Mouse (Mus musculus) brain, adult 2 months (tissue): ENCODE data around the gene Tuba3a.

Source experiments
- DNase-seq: peaks from one replicate; pipeline ENCODE4 v3.0.0; 2011; ENCODE audit warnings: low read depth, low spot score

Tuba3a gene

DNA sequence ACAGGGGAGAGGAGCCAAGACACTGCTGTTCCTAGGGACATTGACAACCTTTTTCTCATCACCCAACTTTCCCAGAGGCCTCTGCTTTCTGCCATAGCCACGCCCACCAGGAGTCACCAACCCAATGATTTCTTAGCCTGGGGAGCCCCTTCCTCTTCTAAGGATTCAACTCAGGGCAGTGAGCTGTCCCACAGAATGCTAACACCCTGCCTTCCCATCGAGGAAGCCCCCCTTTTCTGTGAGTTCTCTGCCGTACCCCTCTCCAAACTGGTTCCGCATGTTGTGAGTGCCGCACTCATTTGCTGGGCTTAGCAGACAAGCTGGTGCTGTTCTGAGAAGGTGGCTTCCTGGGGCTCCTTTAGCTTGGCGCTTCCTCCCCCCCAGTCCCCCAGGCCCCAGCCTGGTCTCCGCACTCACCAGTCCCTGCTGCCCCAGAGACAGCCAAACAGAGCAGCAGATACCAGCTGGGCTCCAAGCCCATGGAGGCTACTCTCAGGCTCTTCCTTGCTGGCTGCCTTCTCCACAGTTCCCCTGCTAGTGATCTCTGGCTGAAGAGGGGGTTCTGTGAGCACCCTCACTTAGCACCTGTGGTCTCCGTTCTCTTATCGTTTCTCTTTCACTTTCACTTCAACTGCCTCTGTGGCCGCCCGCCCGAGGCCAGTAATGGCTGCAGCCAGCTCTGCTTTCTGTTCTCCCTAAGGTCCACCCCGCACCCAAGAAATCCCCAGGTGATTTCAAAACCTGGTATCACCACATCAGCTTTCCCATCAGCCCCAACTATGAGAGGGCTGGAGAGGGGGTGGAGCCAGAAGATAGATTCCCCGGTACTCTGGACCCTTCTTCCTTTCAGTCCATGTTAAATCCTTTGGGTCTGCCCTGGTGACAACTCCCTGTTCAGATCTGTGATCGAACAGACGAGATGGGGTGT, 54.5 kb downstream of the Tuba3a start, which contains the start of gene Tapbpl:
Tapbpl (minus strand) TSS at position 744 of the 928 bp plus-strand sequence.
- DNase-seq: peak; percentile 90

DNA sequence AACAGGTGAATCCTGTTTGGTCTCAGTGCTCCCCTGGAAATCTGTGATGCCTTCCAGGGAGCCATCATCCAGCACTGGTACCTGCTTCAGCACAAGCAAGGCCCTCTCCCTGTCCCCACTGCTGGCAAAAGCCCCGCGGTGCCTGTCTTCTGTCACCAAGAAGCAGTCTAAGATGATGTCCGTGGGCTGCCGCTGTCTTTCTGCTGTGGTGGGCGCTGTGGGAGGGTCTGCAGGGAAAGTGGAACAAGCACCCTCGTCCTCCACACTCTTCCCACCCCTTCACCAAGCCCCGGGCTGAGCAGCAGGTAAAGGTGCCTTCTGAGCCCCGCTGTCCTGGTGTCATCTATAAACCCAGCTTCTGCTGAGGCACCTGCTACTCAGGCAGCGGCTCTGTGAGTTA, 55.3 kb downstream of the Tuba3a start:
- DNase-seq: no peak
